Mouse (Mus musculus) small intestine, adult 2 months (tissue): Measurements from ENCODE around the gene Pitpnc1. TPM values are rescaled to one million over a fixed set of nuclear protein-coding genes. Genes with fewer than 3 reads are reported as not detected.

Experiments used
- H3K27ac ChIP-seq: fragments of 200-500 bp; 2 replicates; pipeline ENCODE4 v1.5.1; 2012; ENCODE audit warnings: low read depth, low read length, control low read depth, inconsistent platforms; ENCODE audit not compliant: insufficient read depth
- H3K27me3 ChIP-seq: fragments of 200-500 bp; 2 replicates; pipeline ENCODE4 v1.6.1; 2012; ENCODE audit warnings: mild to moderate bottlenecking, moderate library complexity, low read length, inconsistent platforms; ENCODE audit not compliant: control insufficient read depth, insufficient read depth
- H3K36me3 ChIP-seq: fragments of 200-500 bp; 2 replicates; pipeline ENCODE4 v1.6.1; 2012; ENCODE audit warnings: mild to moderate bottlenecking, low read length, control low read depth, inconsistent platforms; ENCODE audit not compliant: control insufficient read depth, insufficient read depth
- H3K4me1 ChIP-seq: fragments of 200-500 bp; 2 replicates; pipeline ENCODE4 v1.6.1; 2012; ENCODE audit warnings: low read length, inconsistent platforms, mixed read lengths; ENCODE audit not compliant: control insufficient read depth, insufficient read depth, insufficient read length
- H3K4me3 ChIP-seq: fragments of 200-500 bp; 2 replicates; pipeline ENCODE4 v1.5.1; 2012; ENCODE audit warnings: low read depth, mild to moderate bottlenecking, control low read depth, inconsistent platforms, low read length, moderate library complexity
- CTCF ChIP-seq: fragments of 200-500 bp; IDR thresholded peaks from 2 replicates; pipeline ENCODE4 v1.5.1; 2012; ENCODE audit warnings: low read depth, mild to moderate bottlenecking, control low read depth, inconsistent platforms, low read length, moderate library complexity, mixed read lengths; ENCODE audit not compliant: insufficient replicate concordance, insufficient read length; ENCODE audit errors: extremely low read depth
- POLR2A ChIP-seq: fragments of 200-500 bp; IDR thresholded peaks from 2 replicates; pipeline ENCODE4 v1.6.1; 2012; ENCODE audit warnings: low read depth, mild to moderate bottlenecking, control low read depth, inconsistent platforms, low read length, moderate library complexity
- WGBS: fragments of 180-500 bp; shearing (Covaris S2); methylation state at CpG from one replicate; pipeline ENCODE4 v1.1.7; 2018; 5-methylcytosine and 5-hydroxymethylcytosine counted together
- polyA plus RNA-seq: library from polyadenylated mRNA; depleted of rRNA; stranded (reverse); fragments of >200 nt; gene quantifications from 2 replicates; pipeline ENCODE4 v1.2.3, GENCODE M21; 2012

Pitpnc1 gene
- polyA plus RNA-seq, 1 experiment = 1.5 TPM

- WGBS = 59% methylated on average over 14 of the region's 14 CpGs
- no peaks in the 10 kb centered on the region for H3K27me3 ChIP-seq
- no peaks in the 10 kb centered on the region for H3K4me1 ChIP-seq
- H3K36me3 ChIP-seq = no peaks in the 10 kb centered on the region
- no peak overlapping the region for H3K4me3 ChIP-seq
- TF ChIP-seq CTCF (no peak), POLR2A (no peak)
- H3K27ac ChIP-seq = no peak overlapping the region
These were observed 144.5 kb downstream of the Pitpnc1 start for GRCm38 (mm10) chr11:107325739-107326725.

- 95% methylated on average over 4 of the region's 4 CpGs for WGBS
- H3K27ac ChIP-seq = no peak overlapping the region
- no peaks in the 10 kb centered on the region for H3K36me3 ChIP-seq
- H3K4me1 ChIP-seq = no peaks in the 10 kb centered on the region
- TF ChIP-seq CTCF = no peak
- no peak for TF ChIP-seq POLR2A
- H3K4me3 ChIP-seq = no peak overlapping the region
- no peaks in the 10 kb centered on the region for H3K27me3 ChIP-seq
These were observed 145.3 kb downstream of the Pitpnc1 start for GRCm38 (mm10) chr11:107325226-107325625.

- no peaks in the 10 kb centered on the region for H3K27me3 ChIP-seq
- no peak overlapping the region for H3K4me3 ChIP-seq
- WGBS = 85% methylated on average over 18 of the region's 18 CpGs
- H3K27ac ChIP-seq = no peak overlapping the region
- TF ChIP-seq CTCF (no peak), POLR2A (no peak)
- no peaks in the 10 kb centered on the region for H3K4me1 ChIP-seq
- no peaks in the 10 kb centered on the region for H3K36me3 ChIP-seq
These were observed 147.3 kb downstream of the Pitpnc1 start for GRCm38 (mm10) chr11:107323173-107323572.

DNA sequence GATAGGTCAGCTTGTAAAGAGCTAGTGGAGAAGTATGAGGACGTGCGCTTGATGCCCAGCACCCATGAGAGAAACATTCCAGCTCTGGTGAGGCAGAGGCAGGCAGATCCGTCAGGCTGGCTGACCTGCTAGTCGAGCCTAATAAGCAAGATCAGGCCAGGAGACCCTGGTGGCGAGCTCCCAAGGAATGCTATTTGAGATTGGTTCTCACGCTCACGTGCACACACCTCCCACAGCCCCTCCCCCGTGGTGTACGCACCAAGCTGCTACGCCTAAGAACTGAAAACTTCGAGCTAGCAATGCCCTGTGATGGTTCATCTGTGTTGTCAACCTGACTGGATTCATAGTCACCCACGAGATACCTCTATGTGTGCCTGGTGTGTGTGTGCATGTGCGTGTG is 148.3 kb downstream of the Pitpnc1 start:
- H3K4me1 ChIP-seq = no peaks in the 10 kb centered on the region
- 94% methylated on average over 13 of the region's 13 CpGs for WGBS
- TF ChIP-seq POLR2A (no peak), CTCF (no peak)
- no peaks in the 10 kb centered on the region for H3K27me3 ChIP-seq
- H3K36me3 ChIP-seq = no peaks in the 10 kb centered on the region
- H3K4me3 ChIP-seq = no peak overlapping the region
- no peak overlapping the region for H3K27ac ChIP-seq

- Histone ChIP-seq H3K4me1 (no peaks in the 10 kb centered on the region), H3K27me3 (no peaks in the 10 kb centered on the region), H3K4me3 (no peak overlapping the region), H3K36me3 (no peaks in the 10 kb centered on the region), H3K27ac (no peak overlapping the region)
- WGBS = 87% methylated on average over 3 of the region's 3 CpGs
- TF ChIP-seq POLR2A = no peak
- no peak for TF ChIP-seq CTCF
These were observed 148.7 kb downstream of the Pitpnc1 start for GRCm38 (mm10) chr11:107321819-107322218.

DNA sequence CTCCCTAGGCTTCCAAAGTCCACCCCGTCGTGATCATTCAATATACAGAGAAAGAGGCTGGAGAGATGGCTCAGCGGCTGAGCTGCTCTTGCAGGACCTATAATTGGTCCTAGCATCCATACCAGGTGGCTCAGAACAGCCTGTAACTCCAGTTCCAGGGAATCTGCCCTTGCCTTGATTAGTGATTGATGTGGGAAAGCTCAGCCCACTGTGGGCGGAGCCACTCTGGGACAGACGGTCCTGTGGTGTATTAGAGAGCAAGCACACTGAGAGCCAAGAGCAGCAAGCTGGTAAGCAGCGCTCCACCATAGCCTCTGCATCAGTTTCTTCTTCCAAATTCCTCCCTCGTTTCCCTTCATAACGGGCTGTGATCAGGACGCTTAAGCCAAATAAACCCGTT is 150.6 kb downstream of the Pitpnc1 start:
- Histone ChIP-seq H3K27ac (no peak overlapping the region), H3K27me3 (no peaks in the 10 kb centered on the region), H3K4me1 (no peaks in the 10 kb centered on the region), H3K4me3 (no peak overlapping the region), H3K36me3 (no peaks in the 10 kb centered on the region)
- no peak for TF ChIP-seq CTCF
- WGBS = 67% methylated on average over 10 of the region's 10 CpGs

DNA sequence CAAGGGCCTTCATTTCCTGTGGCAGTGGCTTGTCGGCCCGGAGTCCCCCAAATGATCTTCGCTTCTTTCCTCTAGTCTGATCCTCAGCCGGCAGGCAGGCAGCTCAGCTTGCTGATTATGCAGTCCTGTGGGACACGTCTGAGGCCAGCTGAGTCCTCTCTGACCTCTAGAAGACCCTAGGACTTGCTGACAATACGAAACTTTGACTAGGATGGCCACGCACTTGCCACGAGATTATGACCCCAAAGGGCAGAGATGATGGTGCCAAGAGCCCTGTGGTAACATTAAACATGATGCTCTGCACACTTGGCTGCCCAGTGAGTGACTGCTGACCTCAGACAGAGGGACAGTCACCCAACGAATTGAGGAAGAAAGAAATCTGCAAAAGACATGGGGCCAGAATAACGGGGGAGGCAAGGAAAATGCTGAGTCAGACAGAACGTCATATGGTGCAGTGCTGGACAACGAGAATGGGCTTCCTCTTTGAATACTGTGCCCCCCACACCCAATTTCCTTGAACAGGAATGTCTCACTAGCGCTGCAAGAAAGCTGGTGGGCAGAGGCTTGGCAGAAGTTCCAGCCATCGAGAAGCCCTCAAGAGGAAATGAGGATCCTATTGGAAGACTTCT is 152.7 kb downstream of the Pitpnc1 start:
- Histone ChIP-seq H3K4me3 (no peak overlapping the region), H3K27ac (no peak overlapping the region), H3K4me1 (no peaks in the 10 kb centered on the region), H3K27me3 (no peaks in the 10 kb centered on the region), H3K36me3 (no peaks in the 10 kb centered on the region)
- 74% methylated on average over 14 of the region's 14 CpGs for WGBS
- TF ChIP-seq CTCF (no peak), POLR2A (no peak)
